Mouse (Mus musculus): ENCODE data around the gene Usp22. TPM values are rescaled to one million over a fixed set of nuclear protein-coding genes. Genes with fewer than 3 reads are reported as not detected.
"Not testable (repeated sequence)": the region's sequence is repeated elsewhere in the genome, so short reads cannot be mapped to it uniquely, and the experiment has no call there.

Gene Usp22
- polyA plus RNA-seq, 1 experiment from 2014 or later: 105 TPM

- peak; percentile 90 for DNase-seq (ENCODE audit: low spot score)
- Histone ChIP-seq H3K27ac (peak overlapping the region; percentile 99), H3K36me3 (peaks cover 10% of the 10 kb centered on the region), H3K4me3 (peak overlapping the region; percentile 98), H3K4me1 (peaks cover 10% of the 10 kb centered on the region), H3K9me3 (no peaks in the 10 kb centered on the region), H3K27me3 (ENCODE audit: insufficient read depth, poor library complexity, severe bottlenecking) (no peaks in the 10 kb centered on the region)
- WGBS: under 1% methylated on average over 28 of the region's 28 CpGs
These were observed 499 bp downstream of the Usp22 start for GRCm38 (mm10) chr11:61174291-61174820.

GRCm38 (mm10) chr11:61173477-61173876 lies 1.4 kb downstream of the Usp22 start:
- H3K4me1 ChIP-seq: peaks cover 17% of the 10 kb centered on the region
- not testable (repeated sequence) for H3K36me3 ChIP-seq; H3K9me3 ChIP-seq; DNase-seq (ENCODE audit: low spot score); H3K27me3 ChIP-seq (ENCODE audit: insufficient read depth, poor library complexity, severe bottlenecking); H3K27ac ChIP-seq
- WGBS: 38% methylated on average over 15 of the region's 15 CpGs
- H3K4me3 ChIP-seq: peak overlapping the region; percentile 98

- Histone ChIP-seq H3K4me1 (peaks cover 17% of the 10 kb centered on the region), H3K27ac (no peak overlapping the region), H3K36me3 (peaks cover 40% of the 10 kb centered on the region), H3K4me3 (no peak overlapping the region), H3K9me3 (no peaks in the 10 kb centered on the region), H3K27me3 (ENCODE audit: insufficient read depth, poor library complexity, severe bottlenecking) (no peaks in the 10 kb centered on the region)
- DNase-seq (ENCODE audit: low spot score): no peak
- 93% methylated on average over 5 of the region's 5 CpGs for whole genome bisulfite sequencing
These were observed 4.7 kb downstream of the Usp22 start for GRCm38 (mm10) chr11:61170184-61170583.

GRCm38 (mm10) chr11:61164881-61165280 lies 10.0 kb downstream of the Usp22 start:
- 90% methylated on average over 10 of the region's 10 CpGs for WGBS
- DNase-seq (ENCODE audit: low spot score): peak; percentile 63
- Histone ChIP-seq H3K4me1 (peaks cover 6% of the 10 kb centered on the region), H3K27me3 (ENCODE audit: insufficient read depth, poor library complexity, severe bottlenecking) (no peaks in the 10 kb centered on the region), H3K27ac (no peak overlapping the region), H3K9me3 (no peaks in the 10 kb centered on the region), H3K4me3 (no peak overlapping the region), H3K36me3 (peaks cover 83% of the 10 kb centered on the region)

DNA sequence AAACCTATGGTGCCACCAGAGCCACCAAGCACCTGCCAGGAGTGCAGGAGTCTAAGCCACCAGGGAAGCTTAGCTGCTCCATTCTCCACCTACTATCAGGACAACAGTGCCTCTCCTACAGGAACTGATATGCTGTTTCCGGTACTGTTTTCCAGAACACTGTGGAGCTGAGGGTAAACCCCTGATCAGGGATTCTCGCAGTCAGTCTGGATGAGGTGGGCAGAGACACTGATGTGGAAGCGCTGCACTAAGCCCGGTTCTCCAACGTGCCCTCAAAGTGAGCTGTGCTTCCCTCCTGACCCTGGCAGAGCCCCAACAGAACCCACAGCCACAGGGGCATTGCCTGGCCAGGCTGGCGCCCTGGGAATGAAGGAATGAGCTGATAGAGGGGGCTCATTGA lies 10.5 kb downstream of the Usp22 start:
- WGBS: 80% methylated on average over 6 of the region's 6 CpGs
- Histone ChIP-seq H3K4me3 (no peak overlapping the region), H3K9me3 (no peaks in the 10 kb centered on the region), H3K27ac (no peak overlapping the region), H3K36me3 (peaks cover 88% of the 10 kb centered on the region), H3K4me1 (peaks cover 6% of the 10 kb centered on the region), H3K27me3 (ENCODE audit: insufficient read depth, poor library complexity, severe bottlenecking) (no peaks in the 10 kb centered on the region)
- peak; percentile 67 for DNase-seq (ENCODE audit: low spot score)

- Histone ChIP-seq H3K4me3 (no peak overlapping the region), H3K4me1 (no peaks in the 10 kb centered on the region; the same call in 1 of the 2 replicates), H3K9me3 (no peaks in the 10 kb centered on the region), H3K27ac (no peak overlapping the region), H3K36me3 (peaks cover 99% of the 10 kb centered on the region), H3K27me3 (ENCODE audit: insufficient read depth, poor library complexity, severe bottlenecking) (no peaks in the 10 kb centered on the region)
- DNase-seq (ENCODE audit: low spot score): peak; percentile 54
- 87% methylated on average over 3 of the region's 3 CpGs for WGBS
These were observed 11.5 kb downstream of the Usp22 start for GRCm38 (mm10) chr11:61163341-61163740.

DNA sequence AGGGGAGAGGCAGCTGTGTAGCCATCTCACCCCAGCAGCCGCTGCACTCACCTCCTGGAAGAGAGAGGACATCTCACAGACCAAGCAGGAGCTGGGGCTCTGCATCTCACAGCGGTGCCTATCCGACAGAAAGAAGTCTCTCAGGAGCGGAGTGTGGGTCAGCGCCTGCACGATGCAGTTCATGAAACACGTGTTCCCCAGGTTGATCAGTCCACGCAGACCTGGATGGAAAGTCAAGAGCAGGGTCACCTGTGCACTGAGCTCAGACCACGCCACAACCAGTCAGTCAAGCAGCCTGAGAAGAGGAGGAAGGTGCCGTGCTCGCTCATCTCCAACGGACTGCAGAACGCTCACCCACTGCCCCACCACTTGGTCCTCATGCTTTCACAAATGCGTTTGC lies 12.1 kb downstream of the Usp22 start:
- no peak overlapping the region for H3K4me3 ChIP-seq
- no peaks in the 10 kb centered on the region for H3K9me3 ChIP-seq
- no peak overlapping the region for H3K27ac ChIP-seq
- WGBS: 95% methylated on average over 14 of the region's 14 CpGs
- peaks cover 99% of the 10 kb centered on the region for H3K36me3 ChIP-seq
- no peaks in the 10 kb centered on the region for H3K4me1 ChIP-seq
- no peaks in the 10 kb centered on the region for H3K27me3 ChIP-seq (ENCODE audit: insufficient read depth, poor library complexity, severe bottlenecking)
- DNase-seq (ENCODE audit: low spot score): peak; percentile 70

GRCm38 (mm10) chr11:61161121-61161520 lies 13.7 kb downstream of the Usp22 start:
- 91% methylated on average over 13 of the region's 13 CpGs for WGBS
- Histone ChIP-seq H3K9me3 (no peaks in the 10 kb centered on the region), H3K4me3 (no peak overlapping the region), H3K36me3 (peaks cover 100% of the 10 kb centered on the region), H3K27ac (no peak overlapping the region), H3K27me3 (ENCODE audit: insufficient read depth, poor library complexity, severe bottlenecking) (no peaks in the 10 kb centered on the region), H3K4me1 (no peaks in the 10 kb centered on the region)
- DNase-seq (ENCODE audit: low spot score): peak; percentile 52

DNA sequence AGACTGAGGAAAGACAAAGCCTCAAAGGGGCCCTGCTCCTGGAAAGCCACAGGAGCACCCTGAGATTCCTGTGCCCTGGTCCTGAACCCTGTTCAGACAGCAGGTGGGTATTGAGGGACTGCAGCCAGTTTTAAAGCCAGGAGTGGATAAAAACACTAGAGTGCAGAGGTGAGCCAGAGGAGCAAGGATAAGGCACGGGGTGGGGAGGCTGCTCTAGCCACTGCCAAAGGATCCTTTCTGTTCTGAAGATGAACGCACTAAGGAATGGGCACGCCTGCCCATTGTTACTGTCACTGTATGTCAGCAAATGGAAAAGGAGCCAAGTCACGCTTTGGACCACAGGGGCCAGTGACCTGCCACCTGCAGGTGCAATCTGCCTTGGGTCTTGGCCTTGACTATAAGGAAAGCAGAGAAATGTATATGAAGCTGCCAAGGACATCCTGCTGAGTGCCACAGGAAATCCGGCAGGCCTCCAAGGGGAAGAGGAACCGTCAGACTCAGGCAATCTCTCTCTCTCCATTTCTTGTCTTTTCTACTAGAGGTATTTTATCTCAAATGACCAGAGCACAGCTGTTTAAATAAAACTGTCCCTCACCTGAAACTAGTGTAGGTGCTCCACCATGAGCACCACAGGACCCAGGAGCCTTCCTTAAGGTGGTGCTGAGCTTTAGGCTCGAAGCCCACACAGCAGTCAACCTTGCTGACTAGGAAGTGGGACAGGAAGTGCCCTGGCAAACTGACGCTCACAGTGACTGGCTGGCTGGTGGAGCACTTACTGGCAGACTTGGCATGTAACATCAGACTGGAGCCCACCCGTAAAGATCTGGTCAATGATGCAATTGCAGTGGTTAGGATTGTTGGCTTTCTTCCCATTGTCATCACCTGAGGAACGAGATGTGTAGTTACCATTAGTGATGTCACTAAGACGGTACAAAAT lies 14.8 kb downstream of the Usp22 start:
- 85% methylated on average over 11 of the region's 11 CpGs for WGBS
- DNase-seq (ENCODE audit: low spot score): peak; percentile 74
- Histone ChIP-seq H3K9me3 (no peaks in the 10 kb centered on the region), H3K27me3 (ENCODE audit: insufficient read depth, poor library complexity, severe bottlenecking) (no peaks in the 10 kb centered on the region), H3K4me3 (no peak overlapping the region), H3K36me3 (peaks cover 100% of the 10 kb centered on the region), H3K27ac (no peak overlapping the region), H3K4me1 (no peaks in the 10 kb centered on the region)

DNA sequence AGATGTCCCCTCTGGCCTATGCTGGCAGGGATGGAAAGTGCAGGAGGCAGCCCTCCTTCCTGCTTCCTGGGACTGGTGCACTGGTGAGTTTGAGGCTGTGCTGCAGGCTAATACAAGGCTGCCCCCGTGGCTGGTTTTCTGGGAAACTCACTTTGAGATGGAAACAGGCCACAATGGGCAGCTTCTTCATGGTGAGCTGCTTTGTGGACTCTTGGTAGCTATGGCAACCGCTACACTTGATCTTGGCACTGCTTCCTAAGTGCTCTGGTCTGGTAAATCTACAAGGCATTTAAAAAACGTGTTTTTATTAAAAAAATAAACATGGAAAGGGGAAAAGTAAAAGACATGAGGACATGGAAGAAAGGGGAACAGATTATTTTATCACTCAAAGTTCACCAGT lies 16.7 kb downstream of the Usp22 start:
- 80% methylated on average over 3 of the region's 3 CpGs for whole genome bisulfite sequencing
- no peak overlapping the region for H3K27ac ChIP-seq
- H3K36me3 ChIP-seq: peaks cover 100% of the 10 kb centered on the region
- no peaks in the 10 kb centered on the region for H3K4me1 ChIP-seq
- no peak overlapping the region for H3K4me3 ChIP-seq
- no peaks in the 10 kb centered on the region for H3K27me3 ChIP-seq (ENCODE audit: insufficient read depth, poor library complexity, severe bottlenecking)
- no peaks in the 10 kb centered on the region for H3K9me3 ChIP-seq
- DNase-seq (ENCODE audit: low spot score): no peak

- Histone ChIP-seq H3K4me3 (no peak overlapping the region), H3K27ac (no peak overlapping the region), H3K27me3 (ENCODE audit: insufficient read depth, poor library complexity, severe bottlenecking) (no peaks in the 10 kb centered on the region), H3K4me1 (no peaks in the 10 kb centered on the region), H3K36me3 (peaks cover 96% of the 10 kb centered on the region), H3K9me3 (no peaks in the 10 kb centered on the region)
- no peak for DNase-seq (ENCODE audit: low spot score)
- 78% methylated on average over 2 of the region's 2 CpGs for WGBS
These were observed 19.1 kb downstream of the Usp22 start for GRCm38 (mm10) chr11:61155727-61156126.

DNA sequence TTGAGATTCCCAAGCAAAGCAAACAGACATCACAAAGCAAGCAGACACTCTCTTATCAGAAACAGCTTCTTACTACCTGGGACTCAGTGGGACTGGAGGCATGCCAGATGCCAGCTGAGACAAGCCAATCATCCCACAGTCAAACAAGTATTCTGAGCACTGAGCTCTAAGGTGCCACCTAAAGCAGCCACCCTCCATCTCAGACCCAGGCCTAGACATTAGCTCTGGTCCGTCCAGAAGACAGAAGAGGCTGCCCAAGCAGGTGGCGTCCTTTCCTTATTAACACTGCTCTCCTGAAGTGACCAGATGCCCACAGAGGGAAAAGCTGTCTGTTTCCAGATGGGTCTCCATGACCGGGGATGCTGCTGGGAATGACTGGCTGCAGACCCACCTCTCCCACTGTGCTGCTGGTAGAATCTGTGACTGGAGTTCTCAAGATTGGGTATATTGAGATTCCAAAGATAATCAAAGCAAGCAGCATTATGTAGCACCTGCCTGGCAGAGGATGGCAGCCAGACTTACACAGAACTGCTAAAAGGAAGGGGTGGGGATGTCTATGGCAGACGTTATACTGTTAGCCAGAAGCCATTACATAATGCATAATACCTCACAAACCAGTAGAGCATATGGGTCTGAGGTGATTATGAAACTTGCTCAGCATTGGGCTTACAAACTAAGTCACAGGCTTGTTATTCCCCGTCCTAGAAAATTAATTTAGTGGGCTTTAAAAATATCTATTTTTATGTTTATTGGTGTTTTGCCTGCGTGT lies 24.4 kb downstream of the Usp22 start:
- WGBS: 76% methylated on average over 6 of the region's 6 CpGs
- no peaks in the 10 kb centered on the region for H3K9me3 ChIP-seq
- H3K27me3 ChIP-seq (ENCODE audit: insufficient read depth, poor library complexity, severe bottlenecking): peaks cover 30% of the 10 kb centered on the region
- DNase-seq (ENCODE audit: low spot score): no peak
- peaks cover 8% of the 10 kb centered on the region for H3K4me1 ChIP-seq
- peaks cover 43% of the 10 kb centered on the region for H3K36me3 ChIP-seq
- H3K4me3 ChIP-seq: no peak overlapping the region
- no peak overlapping the region for H3K27ac ChIP-seq

DNA sequence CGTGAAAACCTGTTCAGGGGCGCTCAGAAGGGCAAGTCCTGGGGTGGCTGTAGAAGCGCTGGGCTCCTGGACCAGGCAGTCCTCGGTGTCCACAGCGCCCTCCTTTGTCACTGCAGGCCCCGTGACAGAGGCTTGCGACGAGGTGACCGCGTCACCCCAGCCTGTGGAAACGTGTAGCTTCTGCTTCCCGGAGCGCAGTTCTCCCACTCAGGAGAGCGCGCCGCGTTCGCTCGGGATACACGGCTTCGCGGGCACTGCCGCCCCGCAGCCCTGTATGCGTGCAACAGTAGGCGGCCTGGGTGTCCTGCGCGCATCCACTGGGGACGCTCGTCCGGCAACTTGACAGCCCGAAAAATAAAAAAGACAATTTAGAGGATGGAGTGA lies 27.6 kb downstream of the Usp22 start:
- DNase-seq (ENCODE audit: low spot score): no peak
- H3K4me3 ChIP-seq: peak overlapping the region; percentile 62
- H3K27ac ChIP-seq: peak overlapping the region; percentile 67
- peaks cover 30% of the 10 kb centered on the region for H3K27me3 ChIP-seq (ENCODE audit: insufficient read depth, poor library complexity, severe bottlenecking)
- peaks cover 22% of the 10 kb centered on the region for H3K4me1 ChIP-seq
- H3K9me3 ChIP-seq: no peaks in the 10 kb centered on the region
- WGBS: 8% methylated on average over 32 of the region's 32 CpGs
- peaks cover 12% of the 10 kb centered on the region for H3K36me3 ChIP-seq

All from heart, embryonic 10.5 days (tissue).